25 mouse cellular contexts compared by ENCODE assay signal in the genomic region with DNA sequence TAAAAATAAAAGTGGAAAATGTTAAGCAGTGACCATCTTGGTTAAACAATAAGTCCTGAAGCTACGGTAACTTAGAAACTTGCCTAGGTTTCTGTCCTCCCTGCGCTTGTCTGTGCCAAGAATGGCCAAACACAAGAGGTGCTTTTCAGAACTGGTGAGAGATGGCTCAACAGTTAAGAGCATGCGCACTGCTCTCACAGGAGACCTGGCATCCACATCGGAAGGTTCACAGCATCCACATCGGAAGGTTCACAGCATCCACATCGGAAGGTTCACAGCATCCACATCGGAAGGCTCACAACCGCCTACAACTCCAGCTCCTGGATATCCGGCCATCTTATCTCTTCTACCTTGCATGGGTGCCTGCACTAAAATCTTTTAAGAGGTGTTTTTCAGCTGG. TPM values are rescaled to one million over a fixed set of nuclear protein-coding genes. Genes with fewer than 3 reads are reported as not detected.
"Had no signal": no experiment of that assay in that cellular context is flagged by ENCODE, and none has a peak within 500 bp of the region (broad histone marks: within the 10 kb centered on the region; RNA-seq: fewer than 3 reads in every experiment).

No protein-coding gene starts in this region.

- H3K27ac ChIP-seq: midbrain, embryonic 10.5 days; midbrain, embryonic 13.5 days; neural tube, embryonic 12.5 days had no signal

- DNase-seq: lung, adult 18-20 months; lung, postnatal 10 days; lung, postnatal 4 days; right cerebral cortex, postnatal 25 days; right cerebral cortex, postnatal 4 days; spleen, adult 18-20 months; thymus, adult 18-20 months; thymus, postnatal 14 days; thymus, postnatal 36 days had no signal

- H3K36me3 ChIP-seq: midbrain, embryonic 10.5 days; midbrain, embryonic 13.5 days; midbrain, embryonic 15.5 days; neural tube, embryonic 12.5 days had no signal

- H3K27me3 ChIP-seq: midbrain, embryonic 13.5 days; midbrain, embryonic 15.5 days; neural tube, embryonic 12.5 days had no signal

- H3K4me3 ChIP-seq: midbrain, embryonic 10.5 days; midbrain, embryonic 13.5 days; midbrain, embryonic 15.5 days; neural tube, embryonic 12.5 days had no signal

- H3K9me3 ChIP-seq: midbrain, embryonic 10.5 days; midbrain, embryonic 13.5 days; midbrain, embryonic 15.5 days; neural tube, embryonic 12.5 days had no signal

- H3K9ac ChIP-seq: lung, embryonic 14.5 days; midbrain, embryonic 13.5 days; midbrain, embryonic 15.5 days; neural tube, embryonic 12.5 days had no signal

- H3K4me1 ChIP-seq: midbrain, embryonic 15.5 days; neural tube, embryonic 12.5 days had no signal

RNA-seq across cellular contexts. Expression of a gene that starts 16.8 kb away (rescaled TPM):
- polyA plus RNA-seq: small intestine, adult 2 months had no signal

RNA-seq across cellular contexts. Expression of a gene that starts 24.6 kb away (rescaled TPM):
- total RNA-seq: megakaryocyte, adult 5-6 weeks; megakaryocyte-erythroid progenitor cell, adult 5-6 weeks; midbrain, postnatal 0 days; monocyte, adult 5-6 weeks; neutrophil, adult 5-6 weeks had no signal
- polyA plus RNA-seq: lung, embryonic 14.5 days; lung, embryonic 16.5 days; midbrain, embryonic 10.5 days; midbrain, embryonic 13.5 days; midbrain, embryonic 15.5 days; neural tube, embryonic 12.5 days; neural tube, embryonic 14.5 days; small intestine, adult 2 months; stomach, embryonic 14.5 days; stomach, embryonic 16.5 days; thymus, postnatal 0 days had no signal

RNA-seq across cellular contexts. Expression of a gene that starts 24.7 kb away (rescaled TPM):
- total RNA-seq: megakaryocyte, adult 5-6 weeks; megakaryocyte-erythroid progenitor cell, adult 5-6 weeks; monocyte, adult 5-6 weeks; neutrophil, adult 5-6 weeks had no signal
- polyA plus RNA-seq: lung, embryonic 14.5 days; lung, embryonic 16.5 days; midbrain, embryonic 10.5 days; midbrain, embryonic 13.5 days; neural tube, embryonic 12.5 days; neural tube, embryonic 14.5 days; small intestine, adult 2 months; stomach, embryonic 14.5 days; stomach, embryonic 16.5 days had no signal
